Mouse (Mus musculus) kidney, adult 11 months (tissue): ENCODE results near the gene Crybg3.
A peak's percentile ranks its signal among the peaks of the same experiment; 100 is the strongest.

Experiments used
- DNase-seq: peaks from one replicate; pipeline ENCODE4 v3.0.0; 2022

The Crybg3 gene

GRCm38 (mm10) chr16:59573961-59574360 is 26.8 kb downstream of the Crybg3 start:
- DNase-seq = no peak

- DNase-seq = no peak
These were observed 28.1 kb downstream of the Crybg3 start for GRCm38 (mm10) chr16:59572685-59573084.

- DNase-seq = no peak
These were observed 30.0 kb downstream of the Crybg3 start for GRCm38 (mm10) chr16:59570807-59571206.

GRCm38 (mm10) chr16:59569837-59570236 is 30.9 kb downstream of the Crybg3 start:
- no peak for DNase-seq

- DNase-seq = no peak
These were observed 32.9 kb downstream of the Crybg3 start for GRCm38 (mm10) chr16:59567721-59568381.

- DNase-seq = no peak
These were observed 34.3 kb downstream of the Crybg3 start for GRCm38 (mm10) chr16:59566437-59566836.

- no peak for DNase-seq
These were observed 35.1 kb downstream of the Crybg3 start for GRCm38 (mm10) chr16:59565631-59566030.

GRCm38 (mm10) chr16:59564025-59564424 is 36.8 kb downstream of the Crybg3 start:
- DNase-seq = no peak

GRCm38 (mm10) chr16:59559300-59560200 is 41.2 kb downstream of the Crybg3 start:
- DNase-seq = peak; percentile 26

- DNase-seq = no peak
These were observed 41.9 kb downstream of the Crybg3 start for GRCm38 (mm10) chr16:59558916-59559299.

GRCm38 (mm10) chr16:59553490-59554161 is 47.2 kb downstream of the Crybg3 start:
- DNase-seq = no peak

GRCm38 (mm10) chr16:59551507-59551906 is 49.3 kb downstream of the Crybg3 start:
- DNase-seq = no peak

GRCm38 (mm10) chr16:59549631-59550030 is 51.1 kb downstream of the Crybg3 start:
- DNase-seq = no peak

- DNase-seq = no peak
These were observed 52.2 kb downstream of the Crybg3 start for GRCm38 (mm10) chr16:59548582-59548947.

- peak; percentile 64 for DNase-seq
These were observed 52.7 kb downstream of the Crybg3 start for GRCm38 (mm10) chr16:59547887-59548581.

GRCm38 (mm10) chr16:59547466-59547865 is 53.3 kb downstream of the Crybg3 start:
- no peak for DNase-seq

GRCm38 (mm10) chr16:59545360-59545759 is 55.4 kb downstream of the Crybg3 start:
- no peak for DNase-seq

GRCm38 (mm10) chr16:59541382-59541781 is 59.4 kb downstream of the Crybg3 start:
- no peak for DNase-seq

GRCm38 (mm10) chr16:59540944-59541343 is 59.8 kb downstream of the Crybg3 start:
- no peak for DNase-seq

GRCm38 (mm10) chr16:59535673-59536072 is 65.1 kb downstream of the Crybg3 start:
- no peak for DNase-seq

- DNase-seq = no peak
These were observed 66.4 kb downstream of the Crybg3 start for GRCm38 (mm10) chr16:59534349-59534748.

- DNase-seq = no peak
These were observed 68.2 kb downstream of the Crybg3 start for GRCm38 (mm10) chr16:59532561-59532960.

GRCm38 (mm10) chr16:59531243-59531642 is 69.5 kb downstream of the Crybg3 start:
- DNase-seq = no peak
